Mouse (Mus musculus) cortical plate, adult 2 months (tissue): ENCODE data around the gene Gm44790. TPM values are rescaled to one million over a fixed set of nuclear protein-coding genes. Genes with fewer than 3 reads are reported as not detected.

ENCODE experiments used
- H3K27ac ChIP-seq: fragments of 200-500 bp; 2 replicates; pipeline ENCODE4 v1.5.1; 2012; ENCODE audit warnings: low read length, control low read depth, inconsistent platforms; ENCODE audit not compliant: insufficient read depth
- H3K4me1 ChIP-seq: fragments of 200-500 bp; 2 replicates; pipeline ENCODE4 v1.6.1; 2011; ENCODE audit warnings: low read length; ENCODE audit not compliant: control insufficient read depth, insufficient read depth
- H3K4me3 ChIP-seq: fragments of 200-500 bp; 2 replicates; pipeline ENCODE4 v1.5.1; 2011; ENCODE audit warnings: mild to moderate bottlenecking, low read length, control low read depth; ENCODE audit not compliant: insufficient read depth
- CTCF ChIP-seq: fragments of 200-500 bp; IDR thresholded peaks from 2 replicates; pipeline ENCODE4 v1.5.1; 2011; ENCODE audit warnings: mild to moderate bottlenecking, control low read depth, low read length; ENCODE audit not compliant: insufficient read depth; ENCODE audit errors: extremely low read depth
- POLR2A ChIP-seq: fragments of 200-500 bp; IDR thresholded peaks from 2 replicates; pipeline ENCODE4 v1.6.1; 2011; ENCODE audit warnings: mild to moderate bottlenecking, low read length, control low read depth; ENCODE audit not compliant: insufficient read depth; ENCODE audit errors: extremely low read depth
- polyA plus RNA-seq: library from polyadenylated mRNA; depleted of rRNA; stranded (reverse); fragments of >200 nt; gene quantifications from 2 replicates; pipeline ENCODE4 v1.2.3, GENCODE M21; 2012

Gene Gm44790
- polyA plus RNA-seq, 1 experiment: 1.0 TPM

DNA sequence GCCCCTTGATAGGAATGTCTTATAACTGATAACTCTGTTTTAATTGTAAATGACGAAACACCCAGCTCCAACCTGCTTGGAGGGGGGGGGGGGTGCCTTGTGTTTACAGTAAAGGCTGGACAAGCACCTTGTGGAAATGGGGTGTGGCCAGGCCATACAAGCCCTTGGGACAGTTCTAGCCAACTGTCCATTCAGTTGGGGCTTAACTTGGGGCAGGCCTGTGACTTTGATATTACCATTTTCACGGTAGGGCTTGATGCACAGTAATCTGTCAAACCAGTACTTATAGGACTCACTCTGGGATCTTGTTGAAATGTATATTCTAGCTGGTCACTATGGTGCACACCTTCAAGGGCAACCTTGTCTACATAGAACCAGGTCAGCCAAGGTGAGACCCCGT, 44.9 kb downstream of the Gm44790 start:
- peak overlapping the region; percentile 36; the same call in 1 of the 2 replicates for H3K4me3 ChIP-seq
- TF ChIP-seq POLR2A: no peak
- TF ChIP-seq CTCF: no peak
- peak overlapping the region; percentile 53; the same call in 1 of the 2 replicates for H3K27ac ChIP-seq
- H3K4me1 ChIP-seq: peaks cover 1% of the 10 kb centered on the region; the same call in 1 of the 2 replicates

DNA sequence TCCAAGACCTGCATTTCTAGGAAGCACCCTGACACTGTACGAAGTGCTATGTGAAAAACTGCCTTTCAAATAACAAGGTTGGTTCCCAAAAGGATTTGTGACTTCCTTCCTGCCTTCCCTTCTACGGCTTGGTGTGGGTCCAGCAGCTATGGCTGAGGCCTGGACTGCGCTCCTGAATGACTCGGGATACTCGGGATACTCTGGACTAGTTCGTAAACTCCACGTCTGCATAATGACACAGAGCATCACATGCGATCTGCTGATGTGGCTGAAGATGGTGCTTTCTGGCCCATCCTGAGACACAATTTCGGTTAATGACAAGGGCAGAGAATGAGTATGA, 45.3 kb downstream of the Gm44790 start:
- H3K4me3 ChIP-seq: peak overlapping the region; percentile 36
- H3K27ac ChIP-seq: peak overlapping the region; percentile 53
- H3K4me1 ChIP-seq: peaks cover 1% of the 10 kb centered on the region; the same call in 1 of the 2 replicates
- no peak for TF ChIP-seq POLR2A

DNA sequence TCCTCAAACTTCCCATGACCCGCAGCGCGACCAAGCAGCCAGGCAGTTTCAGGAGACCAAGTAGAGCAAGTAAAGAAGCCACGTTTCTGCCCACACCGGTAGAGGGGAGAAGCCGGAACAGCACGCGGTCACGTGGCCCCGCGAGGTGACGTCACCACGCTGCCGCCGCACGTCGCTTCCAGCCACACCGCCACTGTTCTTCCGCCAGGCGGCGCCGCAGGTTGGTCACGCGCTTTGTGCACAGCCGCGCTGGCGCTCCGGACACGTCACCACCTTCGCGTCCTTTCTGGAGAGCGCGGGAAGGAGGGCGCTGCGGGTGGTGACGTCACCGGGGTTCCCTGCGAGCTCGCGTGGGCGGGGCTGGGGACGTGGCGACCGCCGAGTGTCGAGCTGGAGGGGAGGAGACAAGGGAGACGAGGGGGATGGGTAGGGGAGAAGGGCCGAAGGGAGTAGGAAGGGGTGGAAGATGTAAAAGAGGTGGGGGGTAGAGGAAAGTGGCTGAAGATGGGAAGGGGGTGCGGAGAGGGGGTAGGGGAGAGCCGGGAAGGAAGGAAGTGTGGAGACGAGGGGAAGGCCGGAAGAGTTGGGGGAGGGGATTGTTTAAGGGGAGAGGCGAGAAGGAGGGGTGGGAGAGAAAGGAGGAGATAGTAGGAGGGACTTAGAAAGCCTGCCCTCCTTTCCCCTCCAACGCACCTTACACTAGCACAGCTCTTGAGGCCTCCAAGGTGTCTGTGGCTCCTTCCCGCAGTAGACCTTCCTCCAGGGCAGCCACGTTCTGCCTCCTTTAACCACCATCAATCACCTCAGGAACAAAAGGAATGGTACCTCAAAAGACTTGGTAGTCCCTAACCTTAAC, 45.9 kb downstream of the Gm44790 start:
- peaks cover 1% of the 10 kb centered on the region; the same call in 1 of the 2 replicates for H3K4me1 ChIP-seq
- peak; percentile 85 for TF ChIP-seq CTCF
- TF ChIP-seq POLR2A: peak; percentile 94
- peak overlapping the region; percentile 58 for H3K27ac ChIP-seq
- peak overlapping the region; percentile 36 for H3K4me3 ChIP-seq

DNA sequence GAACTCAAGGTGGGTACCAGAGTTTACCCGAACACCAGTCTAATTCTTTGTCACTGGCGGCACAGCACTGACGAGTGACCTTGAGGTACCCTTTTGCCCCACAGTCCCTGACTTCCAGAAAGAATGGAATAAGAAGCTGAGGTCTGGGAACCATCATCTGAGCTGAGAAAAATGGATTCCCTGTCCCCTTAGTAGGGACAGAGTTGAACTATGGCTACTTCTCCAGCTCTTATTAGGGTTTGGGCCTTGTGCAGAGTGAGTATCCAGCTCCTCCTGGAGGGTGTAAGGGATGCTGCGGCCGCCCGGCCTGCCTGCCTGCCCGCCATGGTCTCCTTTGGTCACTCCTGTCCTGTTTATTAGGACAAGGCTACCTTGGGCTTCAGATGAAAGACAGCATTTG, 46.6 kb downstream of the Gm44790 start:
- Histone ChIP-seq H3K4me1 (peaks cover 1% of the 10 kb centered on the region; the same call in 1 of the 2 replicates), H3K4me3 (peak overlapping the region; percentile 36), H3K27ac (peak overlapping the region; percentile 58)
- TF ChIP-seq CTCF: no peak
- TF ChIP-seq POLR2A: no peak

DNA sequence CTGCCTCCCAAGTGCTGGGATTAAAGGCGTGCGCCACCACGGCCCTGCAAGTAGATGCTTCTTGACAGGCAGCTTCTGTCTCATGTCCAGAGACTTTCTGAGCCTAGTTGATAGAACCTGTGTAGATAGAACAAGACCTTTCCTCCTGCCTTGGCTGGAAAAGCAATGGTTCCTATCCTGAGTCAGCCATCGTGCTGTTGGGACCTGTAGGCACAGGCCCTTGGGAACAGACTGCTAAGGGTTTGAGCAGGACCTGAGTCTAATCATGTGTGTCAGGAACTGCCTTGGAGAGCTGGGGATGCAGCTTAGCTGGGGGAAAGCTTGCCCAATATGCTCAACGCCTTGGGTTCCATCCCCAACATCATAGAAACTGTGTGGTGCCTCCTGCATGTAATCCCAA, 47.6 kb downstream of the Gm44790 start:
- Histone ChIP-seq H3K4me1 (peaks cover 1% of the 10 kb centered on the region; the same call in 1 of the 2 replicates), H3K4me3 (no peak overlapping the region), H3K27ac (no peak overlapping the region)
- no peak for TF ChIP-seq POLR2A
- no peak for TF ChIP-seq CTCF

DNA sequence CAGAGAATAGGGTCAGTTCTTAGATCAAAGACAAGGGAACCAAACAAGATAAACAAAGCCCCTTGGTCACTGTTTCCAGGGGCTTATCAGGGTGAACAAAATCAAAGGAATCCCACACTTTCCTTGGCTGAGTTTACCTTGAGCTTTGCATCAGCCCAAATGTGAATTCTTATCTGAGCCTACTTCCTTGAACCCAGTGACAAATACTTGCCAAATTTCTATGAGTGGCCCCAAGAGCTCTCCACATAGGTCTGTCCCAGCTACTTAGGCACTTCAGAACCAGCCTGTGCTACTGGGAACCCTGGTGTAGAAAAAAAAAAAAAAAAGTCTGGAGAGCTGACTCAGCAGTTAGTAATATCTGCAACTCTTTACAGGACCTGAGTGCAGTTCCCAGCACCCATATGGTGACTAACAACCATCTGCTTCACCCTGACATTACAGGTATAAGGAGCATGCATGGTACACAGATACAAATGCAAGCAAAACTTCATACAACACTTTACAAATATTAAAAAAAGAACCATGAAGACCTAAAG, 48.3 kb downstream of the Gm44790 start:
- no peak overlapping the region for H3K27ac ChIP-seq
- H3K4me3 ChIP-seq: no peak overlapping the region
- H3K4me1 ChIP-seq: peaks cover 1% of the 10 kb centered on the region; the same call in 1 of the 2 replicates
- TF ChIP-seq CTCF (no peak), POLR2A (no peak)

DNA sequence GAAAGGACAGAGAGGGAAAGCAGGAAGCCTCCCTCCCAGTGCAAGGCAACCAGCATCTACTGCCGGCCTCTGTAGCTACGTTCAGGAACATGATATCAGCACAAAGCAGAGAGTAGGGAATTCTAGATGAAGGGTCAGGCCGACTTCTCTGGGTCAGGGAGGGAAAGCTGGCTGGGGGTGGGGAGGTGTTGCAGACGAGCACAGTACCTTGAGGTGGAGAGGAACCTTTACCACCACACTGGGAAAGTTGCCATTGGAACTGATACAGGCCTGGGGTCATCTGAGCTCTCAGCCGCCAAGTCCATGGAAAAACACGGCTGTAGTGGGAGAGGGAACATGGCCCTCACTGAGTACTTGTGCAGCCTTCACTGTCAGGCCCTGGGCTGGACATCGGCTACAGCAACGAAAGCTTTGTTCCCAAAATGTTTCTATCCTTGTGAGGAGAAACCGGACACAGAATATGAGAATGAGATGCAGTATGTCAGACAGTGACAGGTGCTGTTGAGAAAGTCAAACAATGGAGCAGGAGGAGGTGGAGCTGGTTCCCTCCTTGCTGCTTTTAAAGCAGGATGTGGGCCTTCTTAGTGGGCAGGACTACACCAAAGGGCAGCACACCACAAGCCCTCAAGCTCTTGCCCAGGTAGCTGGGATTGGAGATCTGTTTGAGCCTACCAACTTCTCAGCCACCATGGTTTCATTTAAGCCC, 49.2 kb downstream of the Gm44790 start:
- Histone ChIP-seq H3K4me1 (peaks cover 1% of the 10 kb centered on the region; the same call in 1 of the 2 replicates), H3K4me3 (no peak overlapping the region), H3K27ac (no peak overlapping the region)
- TF ChIP-seq POLR2A (no peak), CTCF (no peak)

DNA sequence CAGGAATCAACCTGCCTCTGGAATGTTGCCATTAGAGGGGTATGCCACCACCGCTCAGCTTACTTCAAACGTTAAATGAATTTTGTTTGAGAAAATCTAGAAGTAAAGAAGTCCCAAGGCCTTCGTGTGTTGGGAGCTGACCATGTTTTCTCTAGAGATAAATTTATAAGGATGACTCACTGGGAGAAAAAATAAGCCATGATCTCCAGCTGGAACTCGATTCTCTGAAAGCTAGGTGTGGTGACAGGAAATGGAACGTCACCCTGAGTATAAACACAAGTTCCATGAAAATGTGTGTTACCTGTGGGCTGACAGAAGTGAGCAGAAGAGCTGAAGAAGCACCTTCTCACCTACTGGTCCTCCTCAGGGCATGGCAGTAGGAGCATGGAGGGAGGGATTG, 50.5 kb downstream of the Gm44790 start:
- Histone ChIP-seq H3K4me1 (peaks cover 1% of the 10 kb centered on the region; the same call in 1 of the 2 replicates), H3K4me3 (no peak overlapping the region), H3K27ac (no peak overlapping the region)
- TF ChIP-seq CTCF (no peak), POLR2A (no peak)

DNA sequence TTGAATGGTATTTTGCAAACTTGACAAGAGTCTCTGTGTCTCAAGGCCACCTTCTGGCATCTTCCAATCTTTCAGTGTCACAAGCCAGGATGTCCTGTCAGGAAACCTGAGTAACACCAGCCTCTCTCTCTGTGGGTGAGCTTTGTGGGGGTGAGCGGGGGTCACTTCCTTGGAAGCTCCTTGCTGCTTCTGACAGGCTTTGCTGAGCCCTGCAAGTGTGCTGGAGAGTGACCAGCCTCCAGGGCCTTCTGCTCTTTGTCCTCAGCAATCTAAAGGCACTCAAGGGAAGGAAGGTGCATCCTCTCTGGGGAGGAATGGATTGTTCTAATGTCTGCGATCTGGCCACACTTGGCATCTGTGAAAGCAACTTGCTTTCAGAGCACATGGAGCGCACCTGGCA, 52.9 kb downstream of the Gm44790 start:
- no peak for TF ChIP-seq CTCF
- TF ChIP-seq POLR2A: no peak
- H3K4me3 ChIP-seq: no peak overlapping the region
- no peak overlapping the region for H3K27ac ChIP-seq
- no peaks in the 10 kb centered on the region; the same call in 1 of the 2 replicates for H3K4me1 ChIP-seq

DNA sequence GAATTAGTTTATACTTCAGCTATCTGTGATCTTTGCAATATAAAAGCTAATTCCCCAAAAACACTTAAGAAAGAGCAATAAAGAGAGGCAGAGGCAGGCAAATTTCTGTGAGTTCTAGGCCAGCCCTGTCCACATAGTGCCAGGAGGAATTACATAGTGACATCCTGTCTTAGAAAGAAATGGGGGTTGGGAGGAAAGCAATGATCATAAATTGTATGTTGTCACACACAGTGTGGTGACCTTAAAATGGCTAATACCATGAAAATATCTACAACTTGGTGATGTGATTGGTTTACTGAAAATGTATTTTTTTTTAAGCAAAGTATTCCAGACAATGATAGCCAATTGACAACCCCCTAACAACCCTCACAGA, 53.3 kb downstream of the Gm44790 start:
- Histone ChIP-seq H3K4me3 (no peak overlapping the region), H3K4me1 (no peaks in the 10 kb centered on the region; the same call in 1 of the 2 replicates), H3K27ac (no peak overlapping the region)
- TF ChIP-seq CTCF (no peak), POLR2A (no peak)
